Mouse (Mus musculus): Measurements from ENCODE around the gene Cttnbp2. TPM values are rescaled to one million over a fixed set of nuclear protein-coding genes. Genes with fewer than 3 reads are reported as not detected.
"Not testable (repeated sequence)": the region's sequence is repeated elsewhere in the genome, so short reads cannot be mapped to it uniquely, and the experiment has no call there.

The Cttnbp2 gene
- polyA plus RNA-seq, 1 experiment from 2014 or later = 10.5 TPM

DNA sequence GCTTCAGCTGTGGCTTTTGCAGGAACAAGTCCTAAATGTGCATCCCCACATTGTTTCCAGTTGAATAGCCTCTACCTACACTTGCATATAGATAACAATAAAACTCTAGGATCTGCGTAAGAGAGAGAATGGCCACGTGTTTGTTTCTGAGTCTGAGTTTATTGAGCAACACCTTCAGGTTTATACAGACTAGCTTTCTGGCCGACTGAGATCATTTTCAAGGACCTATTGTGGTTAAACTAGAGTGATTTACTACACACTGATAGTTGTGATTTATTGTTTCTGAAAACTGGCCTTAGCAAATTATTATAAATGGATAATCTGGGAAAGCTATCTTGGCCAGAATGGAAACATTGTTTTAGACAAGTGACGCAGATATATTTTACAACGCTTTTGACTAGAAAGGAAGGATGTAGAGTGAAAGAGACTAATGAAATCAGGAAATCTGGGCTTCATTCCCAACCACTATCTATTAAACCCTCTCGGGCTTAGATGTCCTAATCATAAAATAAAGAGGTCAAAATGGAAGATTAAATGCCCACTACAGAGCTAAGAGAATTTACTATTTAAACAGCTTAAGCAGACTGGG, 96.7 kb downstream of the Cttnbp2 start:
- Histone ChIP-seq H3K4me1 (replicated peaks) (no peaks in the 10 kb centered on the region), H3K9ac (no peak overlapping the region), H3K9me3 (replicated peaks) (no peaks in the 10 kb centered on the region), H3K4me2 (no peak overlapping the region), H3K27ac (ENCODE audit: poor library complexity, severe bottlenecking) (no peak overlapping the region), H3K27me3 (replicated peaks) (no peaks in the 10 kb centered on the region), H3K36me3 (peaks cover 16% of the 10 kb centered on the region), H3K4me3 (no peak overlapping the region)
- WGBS = 75% methylated on average over 6 of the region's 6 CpGs
- no peak for ATAC-seq (ENCODE audit: insufficient number of reproducible peaks, low FRiP score)

DNA sequence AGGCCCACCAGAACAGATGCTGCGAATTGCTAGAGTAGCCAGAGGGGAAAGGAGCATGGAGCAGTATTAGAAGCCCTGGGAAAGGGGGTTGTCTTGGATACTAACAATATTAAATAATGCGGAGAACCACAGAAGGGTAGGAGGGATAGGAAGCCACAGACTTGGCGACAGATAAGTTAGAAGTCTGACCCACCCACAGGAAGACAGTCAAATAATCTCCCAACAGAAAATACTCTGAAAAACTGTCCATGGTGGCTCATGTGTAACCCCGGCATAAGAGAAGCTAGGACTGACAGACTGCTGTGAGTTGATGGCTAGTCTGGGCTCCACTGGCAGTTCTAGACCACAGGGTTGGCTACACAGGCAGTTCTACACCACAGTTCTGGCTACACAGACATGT, 98.7 kb downstream of the Cttnbp2 start:
- Histone ChIP-seq H3K27me3 (replicated peaks) (no peaks in the 10 kb centered on the region), H3K9me3 (replicated peaks) (no peaks in the 10 kb centered on the region), H3K4me3 (no peak overlapping the region), H3K4me2 (no peak overlapping the region), H3K9ac (no peak overlapping the region), H3K4me1 (replicated peaks) (no peaks in the 10 kb centered on the region), H3K36me3 (peaks cover 19% of the 10 kb centered on the region), H3K27ac (ENCODE audit: poor library complexity, severe bottlenecking) (no peak overlapping the region)
- 71% methylated on average over 4 of the region's 4 CpGs for WGBS
- no peak for ATAC-seq (ENCODE audit: insufficient number of reproducible peaks, low FRiP score)

DNA sequence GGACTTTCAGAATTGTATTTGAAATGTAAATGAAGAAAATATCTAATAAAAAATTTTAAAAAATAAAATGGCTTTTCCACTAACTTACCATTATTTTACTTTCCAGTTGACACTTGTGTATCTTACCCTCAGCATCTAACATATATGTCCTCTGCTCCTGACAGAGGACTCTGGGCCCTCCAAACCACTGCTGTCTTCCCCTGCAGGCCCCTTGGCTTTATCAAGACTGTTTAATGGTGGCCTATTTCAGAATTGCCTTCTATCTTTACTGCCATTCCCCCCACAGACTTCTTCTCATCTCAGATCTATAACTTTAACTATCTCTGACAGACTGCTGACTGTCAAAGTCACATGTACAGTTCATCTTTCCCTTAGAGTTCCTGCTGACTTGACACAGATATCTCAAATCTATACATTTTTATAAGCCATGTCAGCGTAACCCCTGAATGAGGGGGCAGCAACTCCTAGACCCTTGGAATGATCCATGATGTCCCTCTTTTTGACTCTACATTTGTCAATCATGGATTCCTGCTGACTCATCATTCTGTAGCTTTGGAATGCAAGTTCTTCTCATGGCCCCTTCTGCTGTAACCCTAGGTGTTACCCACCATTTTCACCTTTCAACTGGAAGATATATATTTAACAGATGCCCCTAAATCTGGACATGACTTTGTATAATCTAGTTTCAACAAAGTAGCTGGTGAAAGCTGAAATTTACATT, 103.0 kb downstream of the Cttnbp2 start:
- Histone ChIP-seq H3K4me1 (replicated peaks) (no peaks in the 10 kb centered on the region), H3K27me3 (replicated peaks) (no peaks in the 10 kb centered on the region), H3K9ac (no peak overlapping the region), H3K36me3 (peaks cover 10% of the 10 kb centered on the region; the same call in 1 of the 2 replicates), H3K27ac (ENCODE audit: poor library complexity, severe bottlenecking) (no peak overlapping the region), H3K4me3 (no peak overlapping the region), H3K9me3 (replicated peaks) (no peaks in the 10 kb centered on the region), H3K4me2 (no peak overlapping the region)
- WGBS = 89% methylated on average over 1 of the region's 1 CpGs
- ATAC-seq (ENCODE audit: insufficient number of reproducible peaks, low FRiP score) = no peak

DNA sequence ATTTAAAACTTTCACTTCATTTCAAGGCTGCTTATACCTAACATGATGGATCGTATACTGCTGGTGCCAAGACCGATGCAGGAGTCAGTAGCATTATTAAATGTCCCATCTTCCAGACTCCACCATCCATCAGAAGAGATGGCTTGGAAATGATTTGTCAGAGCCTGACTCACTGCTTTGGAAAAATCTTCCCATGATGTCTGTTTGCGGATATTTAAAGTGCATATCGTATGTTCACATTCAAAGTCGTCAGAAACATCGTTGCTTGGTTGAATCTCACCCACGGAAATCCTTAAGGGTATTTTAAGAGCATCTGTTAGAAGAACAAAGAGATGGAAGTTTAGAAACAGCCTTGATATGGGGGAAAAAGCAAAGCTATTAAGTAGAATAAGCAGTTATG, 106.2 kb downstream of the Cttnbp2 start:
- ATAC-seq (ENCODE audit: insufficient number of reproducible peaks, low FRiP score) = no peak
- peaks cover 19% of the 10 kb centered on the region for H3K36me3 ChIP-seq
- no peaks in the 10 kb centered on the region for H3K4me1 ChIP-seq (replicated peaks)
- H3K9ac ChIP-seq = no peak overlapping the region
- no peak overlapping the region for H3K27ac ChIP-seq (ENCODE audit: poor library complexity, severe bottlenecking)
- H3K9me3 ChIP-seq (replicated peaks) = no peaks in the 10 kb centered on the region
- 86% methylated on average over 7 of the region's 7 CpGs for WGBS
- H3K27me3 ChIP-seq (replicated peaks) = no peaks in the 10 kb centered on the region
- no peak overlapping the region for H3K4me3 ChIP-seq
- no peak overlapping the region for H3K4me2 ChIP-seq

DNA sequence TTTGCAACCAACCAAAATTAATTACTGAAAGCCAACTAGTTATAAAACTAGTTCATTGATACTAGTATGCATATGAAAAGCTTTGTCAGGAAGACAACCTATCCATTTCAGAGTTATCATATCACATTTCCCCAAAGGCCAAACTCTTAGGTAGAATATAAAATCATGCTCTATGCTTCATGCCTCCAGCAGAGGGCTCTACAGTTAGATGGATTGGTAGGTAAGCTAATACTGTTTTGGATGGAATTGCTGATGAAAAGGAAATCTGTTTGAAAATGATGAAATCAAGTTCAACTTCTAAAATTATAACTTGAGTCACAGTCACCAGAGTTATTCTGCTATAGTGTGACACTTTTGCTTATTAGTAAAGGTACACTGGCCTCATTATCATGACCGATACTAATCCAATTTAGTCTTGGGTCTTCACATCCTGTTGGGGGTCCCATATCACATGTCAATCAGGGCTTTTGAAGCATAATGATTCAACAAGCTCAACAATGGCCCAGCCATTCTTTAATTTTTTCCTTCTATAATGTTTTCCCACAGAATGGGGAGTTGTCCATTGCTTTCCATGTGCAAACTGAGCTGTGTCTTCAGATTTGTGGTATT, 113.5 kb downstream of the Cttnbp2 start:
- 87% methylated on average over 1 of the region's 1 CpGs for WGBS

DNA sequence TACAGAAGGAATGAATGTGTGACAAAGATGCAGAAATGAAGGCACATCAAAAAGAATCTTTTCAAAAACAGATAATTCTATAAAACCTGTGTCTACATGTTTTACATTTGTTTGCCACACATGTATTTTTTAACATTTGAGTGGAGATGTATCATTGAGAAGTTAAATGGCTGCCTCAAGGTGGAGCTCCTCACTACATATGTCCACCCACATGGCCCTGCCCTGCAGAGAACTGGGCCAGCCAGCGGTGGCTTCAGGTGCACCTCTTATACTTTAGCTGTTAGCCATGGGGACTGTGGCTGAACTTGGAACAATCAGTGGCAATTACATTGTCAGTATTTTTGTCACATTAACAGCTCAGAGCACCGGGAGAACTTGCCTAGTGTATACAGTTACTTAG, 133.3 kb downstream of the Cttnbp2 start:
- H3K36me3 ChIP-seq = peaks cover 15% of the 10 kb centered on the region
- no peak for ATAC-seq (ENCODE audit: insufficient number of reproducible peaks, low FRiP score)
- H3K4me3 ChIP-seq = no peak overlapping the region
- H3K27me3 ChIP-seq (replicated peaks) = no peaks in the 10 kb centered on the region
- no peaks in the 10 kb centered on the region for H3K9me3 ChIP-seq (replicated peaks)
- H3K27ac ChIP-seq (ENCODE audit: poor library complexity, severe bottlenecking) = no peak overlapping the region
- H3K4me1 ChIP-seq (replicated peaks) = no peaks in the 10 kb centered on the region
- no peak overlapping the region for H3K4me2 ChIP-seq
- 68% methylated on average over 2 of the region's 2 CpGs for WGBS
- H3K9ac ChIP-seq = no peak overlapping the region

More for the DNA sequence above, 113.5 kb downstream of the Cttnbp2 start:
- Histone ChIP-seq H3K4me2 (no peak overlapping the region), H3K27ac (ENCODE audit: poor library complexity, severe bottlenecking) (no peak overlapping the region), H3K36me3 (peaks cover 26% of the 10 kb centered on the region), H3K4me1 (replicated peaks) (no peaks in the 10 kb centered on the region), H3K9ac (no peak overlapping the region), H3K4me3 (no peak overlapping the region), H3K27me3 (replicated peaks) (no peaks in the 10 kb centered on the region), H3K9me3 (replicated peaks) (no peaks in the 10 kb centered on the region)
- ATAC-seq (ENCODE audit: insufficient number of reproducible peaks, low FRiP score) = no peak

DNA sequence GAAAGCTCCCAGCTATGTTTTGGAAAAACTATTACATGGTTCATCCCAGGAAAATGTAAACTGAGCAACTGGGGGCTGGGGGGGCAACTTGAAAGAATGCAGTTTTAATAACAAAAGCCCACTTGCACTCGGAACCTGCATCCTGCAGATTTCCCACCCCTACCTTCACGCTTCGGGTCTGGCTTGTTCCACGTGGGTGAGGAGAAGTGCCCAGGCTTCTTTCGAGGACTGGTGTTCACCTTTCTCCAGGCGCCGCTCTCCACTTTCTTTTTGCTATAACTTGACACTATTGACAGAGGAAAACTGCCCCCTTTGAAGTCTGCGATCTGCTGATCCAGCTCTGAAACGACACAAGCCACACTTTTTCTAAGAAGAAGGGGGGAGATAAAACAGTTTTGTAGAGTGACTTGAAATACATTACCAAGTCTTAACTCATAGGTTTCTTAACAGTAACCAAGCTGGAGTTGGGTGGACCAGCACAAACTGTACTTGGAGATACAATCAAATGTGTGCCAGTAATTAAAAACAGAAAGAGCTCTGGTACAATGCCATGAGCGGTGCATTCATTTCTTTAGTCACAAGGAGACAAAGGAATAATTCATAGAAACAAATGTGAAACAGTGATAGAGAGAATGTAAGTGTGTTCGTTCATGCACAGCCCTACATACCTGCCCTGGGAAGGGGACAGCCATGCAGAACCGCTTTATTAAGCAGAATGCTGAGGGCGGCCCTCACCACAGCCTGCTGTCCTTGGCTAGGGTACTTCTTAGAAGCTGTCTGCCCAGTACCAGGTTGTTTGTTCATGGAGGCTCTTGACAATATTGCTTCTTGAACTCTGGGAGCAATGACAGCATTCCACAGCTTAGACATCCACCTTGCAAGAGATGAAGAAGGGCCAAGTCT, 134.1 kb downstream of the Cttnbp2 start:
- 77% methylated on average over 13 of the region's 13 CpGs for WGBS
- H3K27me3 ChIP-seq (replicated peaks) = no peaks in the 10 kb centered on the region
- H3K4me1 ChIP-seq (replicated peaks) = no peaks in the 10 kb centered on the region
- H3K9ac ChIP-seq = no peak overlapping the region
- no peak overlapping the region for H3K27ac ChIP-seq (ENCODE audit: poor library complexity, severe bottlenecking)
- H3K4me3 ChIP-seq = no peak overlapping the region
- H3K4me2 ChIP-seq = no peak overlapping the region
- H3K36me3 ChIP-seq = peaks cover 15% of the 10 kb centered on the region
- no peaks in the 10 kb centered on the region for H3K9me3 ChIP-seq (replicated peaks)
- no peak for ATAC-seq (ENCODE audit: insufficient number of reproducible peaks, low FRiP score)

DNA sequence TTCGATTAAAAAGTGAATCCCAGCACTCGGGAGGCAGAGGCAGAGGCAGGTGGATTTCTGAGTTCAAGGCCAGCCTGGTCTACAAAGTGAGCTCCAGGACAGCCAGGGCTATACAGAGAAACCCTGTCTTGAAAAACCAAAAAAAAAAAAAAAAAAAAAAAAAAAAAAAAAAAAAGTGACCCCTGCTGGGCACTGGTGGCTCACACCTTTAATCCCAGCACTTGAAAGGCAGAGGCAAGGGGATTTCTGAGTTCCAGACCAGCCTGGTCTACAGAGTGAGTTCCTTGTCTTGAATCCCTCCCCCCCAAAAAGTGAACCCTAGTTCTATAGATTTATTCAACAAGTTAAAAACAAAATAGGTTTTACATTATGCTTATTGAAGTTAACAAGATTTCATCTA, 136.9 kb downstream of the Cttnbp2 start:
- 86% methylated on average over 2 of the region's 2 CpGs for WGBS
- H3K9me3 ChIP-seq (replicated peaks); H3K4me3 ChIP-seq; H3K27me3 ChIP-seq (replicated peaks); H3K27ac ChIP-seq (ENCODE audit: poor library complexity, severe bottlenecking); H3K9ac ChIP-seq; ATAC-seq (ENCODE audit: insufficient number of reproducible peaks, low FRiP score); H3K4me2 ChIP-seq; H3K4me1 ChIP-seq (replicated peaks): not testable (repeated sequence)
- peaks cover 15% of the 10 kb centered on the region for H3K36me3 ChIP-seq

DNA sequence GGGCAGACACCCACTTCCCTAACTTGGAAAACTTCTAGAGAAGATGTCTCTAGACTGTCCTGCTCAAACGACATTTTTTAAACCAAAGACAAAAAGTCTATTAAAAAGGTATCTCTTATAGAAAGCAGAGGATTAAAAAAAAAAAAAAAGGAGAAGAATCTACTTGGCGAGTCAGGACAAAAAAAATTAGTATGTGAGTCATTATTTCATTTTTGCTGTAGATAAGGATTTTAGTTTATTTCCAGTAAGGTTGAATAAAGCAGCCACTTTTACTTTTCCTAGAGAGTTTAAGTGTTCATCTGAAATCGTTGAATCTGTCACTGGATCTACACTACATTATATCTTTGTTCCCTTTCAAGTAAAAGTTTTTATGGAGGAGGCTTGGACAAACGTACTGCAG, 139.9 kb downstream of the Cttnbp2 start:
- Histone ChIP-seq H3K4me2 (no peak overlapping the region), H3K27me3 (replicated peaks) (no peaks in the 10 kb centered on the region), H3K9ac (no peak overlapping the region), H3K4me3 (no peak overlapping the region), H3K4me1 (replicated peaks) (0 out of 2 replicates have a peak, but pooled peaks cover 4% of the 10 kb centered on the region), H3K9me3 (replicated peaks) (no peaks in the 10 kb centered on the region), H3K36me3 (no peaks in the 10 kb centered on the region), H3K27ac (ENCODE audit: poor library complexity, severe bottlenecking) (no peak overlapping the region)
- 70% methylated on average over 4 of the region's 4 CpGs for WGBS
- no peak for ATAC-seq (ENCODE audit: insufficient number of reproducible peaks, low FRiP score)

DNA sequence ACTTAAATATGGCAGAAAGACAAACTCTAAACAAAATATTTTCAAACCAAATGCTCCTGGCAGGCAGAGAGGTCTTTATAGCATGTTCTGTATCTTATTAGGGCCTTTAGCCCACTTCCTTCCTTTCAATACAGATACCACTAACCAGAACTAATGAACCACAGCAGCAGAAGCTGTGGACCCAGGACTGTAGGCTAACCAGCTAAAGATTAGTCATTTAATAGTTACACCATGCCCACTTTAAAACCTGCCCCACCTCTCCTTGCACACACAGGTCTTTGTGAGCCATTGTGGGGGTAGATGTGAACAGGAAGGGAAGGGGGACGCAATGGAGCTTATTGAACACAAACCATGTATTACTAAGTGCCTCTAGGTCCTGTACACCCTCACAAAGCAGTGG, 141.0 kb downstream of the Cttnbp2 start:
- ATAC-seq (ENCODE audit: insufficient number of reproducible peaks, low FRiP score) = no peak
- no peak overlapping the region for H3K4me2 ChIP-seq
- H3K4me3 ChIP-seq = no peak overlapping the region
- no peaks in the 10 kb centered on the region for H3K36me3 ChIP-seq
- H3K27ac ChIP-seq (ENCODE audit: poor library complexity, severe bottlenecking) = no peak overlapping the region
- H3K9me3 ChIP-seq (replicated peaks) = no peaks in the 10 kb centered on the region
- 0 out of 2 replicates have a peak, but pooled peaks cover 4% of the 10 kb centered on the region for H3K4me1 ChIP-seq (replicated peaks)
- H3K9ac ChIP-seq = no peak overlapping the region
- H3K27me3 ChIP-seq (replicated peaks) = no peaks in the 10 kb centered on the region
- 81% methylated on average over 1 of the region's 1 CpGs for WGBS

Measured in heart, embryonic 12.5 days (tissue).